Mouse (Mus musculus) heart, postnatal 36 days (tissue): ENCODE results near the gene Cwc27. TPM values are rescaled to one million over a fixed set of nuclear protein-coding genes. Genes with fewer than 3 reads are reported as not detected.

ENCODE experiments used
- DNase-seq, 2 experiments: peaks; one replicate each; pipeline ENCODE4 v3.0.0; 2021 to 2022
- intact Hi-C: fragments of 180-260 bp; cut with DNase I; formaldehyde crosslinking; loops from one replicate; pipeline ENCODE4 v1.15.1; 2025
- total RNA-seq, 2 experiments: library from RNA; stranded (reverse); gene quantifications; 2 replicates each; pipeline ENCODE4 v1.2.3; 2021

Gene Cwc27
- total RNA-seq, 2 experiments from 2014 or later: 12.2 to 15.8 TPM

DNA sequence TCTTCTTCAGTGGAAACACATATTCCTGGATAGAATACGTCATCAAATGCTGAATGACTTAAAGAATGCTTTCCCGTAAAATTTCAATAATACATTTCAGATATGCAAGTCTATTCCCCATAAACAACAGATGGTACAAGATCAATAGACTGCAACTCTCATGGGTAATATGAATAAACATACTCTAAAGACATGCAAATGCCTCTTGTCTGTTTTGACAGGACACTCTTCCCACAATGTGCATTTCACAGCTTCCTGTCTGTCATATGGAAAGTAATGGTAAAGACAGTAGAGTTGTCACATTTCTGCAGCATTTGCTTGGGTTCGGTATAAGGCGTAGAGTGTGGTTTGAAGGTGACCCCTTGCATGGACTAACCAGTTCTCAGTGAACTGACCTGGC is 29.7 kb downstream of the Cwc27 start:
- no peak for DNase-seq
- intact Hi-C loops: no loop called here

DNA sequence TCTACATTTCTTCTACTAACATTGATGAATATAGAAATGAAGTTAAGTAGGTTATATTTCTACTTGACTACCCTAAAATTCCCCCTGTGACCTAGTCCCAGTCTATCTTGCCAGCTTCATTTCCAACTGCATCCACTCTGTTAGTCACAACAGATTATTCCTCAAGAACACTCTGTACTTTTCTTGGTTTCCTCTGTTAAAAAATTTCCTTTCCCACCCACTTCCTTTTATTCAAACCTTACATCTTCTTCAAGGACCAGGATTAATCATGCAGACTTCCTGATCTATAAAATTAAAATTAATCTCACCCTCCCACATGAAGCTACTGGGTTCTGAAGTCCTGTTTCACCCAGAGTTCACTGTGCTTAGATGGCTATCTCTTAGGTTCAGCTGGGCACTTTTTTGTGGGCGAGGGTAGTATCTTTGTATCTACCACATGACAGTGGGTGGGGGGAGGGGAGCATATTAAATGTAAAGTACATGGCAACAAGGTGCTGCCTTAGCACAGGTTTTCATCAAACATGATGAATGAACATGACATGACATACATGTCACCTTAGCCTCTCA is 37.8 kb downstream of the Cwc27 start:
- intact Hi-C loops: no loop called here
- no peak for DNase-seq

DNA sequence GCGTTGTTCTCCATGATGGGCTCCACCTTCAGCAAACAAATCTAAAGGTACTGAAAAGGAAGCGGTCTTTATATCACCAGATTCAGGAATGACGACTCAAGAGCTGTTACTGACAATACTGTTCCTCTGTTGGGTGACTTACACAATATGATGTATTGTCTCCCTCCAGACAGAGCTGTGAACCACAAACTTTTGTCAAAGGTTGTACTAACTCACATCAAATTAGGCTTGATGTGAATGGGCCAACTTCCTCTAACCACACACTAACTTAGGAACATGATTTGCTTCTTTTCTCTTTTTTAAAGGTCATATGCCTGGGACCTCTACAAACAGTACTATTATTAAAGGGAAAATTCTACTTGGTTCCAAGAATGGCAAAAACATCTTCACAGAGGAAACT is 53.7 kb downstream of the Cwc27 start:
- DNase-seq: no peak
- intact Hi-C loops: no loop called here

DNA sequence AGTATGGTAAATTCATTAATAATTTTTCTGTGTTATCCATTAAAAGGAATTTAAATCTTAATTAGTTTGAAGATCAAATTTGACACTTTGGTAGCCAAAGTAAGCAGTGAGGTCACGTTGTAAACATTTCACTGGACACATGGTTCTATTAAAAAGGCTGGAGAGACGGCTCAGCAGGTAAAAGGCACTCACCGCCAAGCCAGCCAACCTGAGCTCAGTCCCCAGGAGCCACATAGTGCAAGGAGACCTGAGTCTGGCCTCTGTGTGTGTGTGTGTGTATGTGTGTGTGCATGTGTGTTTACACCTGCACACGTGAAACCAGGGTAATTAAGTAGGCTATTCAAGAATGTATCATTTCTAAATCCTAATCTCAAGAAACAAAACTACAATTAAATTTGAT is 54.5 kb downstream of the Cwc27 start:
- DNase-seq: no peak
- intact Hi-C loops: no loop called here

DNA sequence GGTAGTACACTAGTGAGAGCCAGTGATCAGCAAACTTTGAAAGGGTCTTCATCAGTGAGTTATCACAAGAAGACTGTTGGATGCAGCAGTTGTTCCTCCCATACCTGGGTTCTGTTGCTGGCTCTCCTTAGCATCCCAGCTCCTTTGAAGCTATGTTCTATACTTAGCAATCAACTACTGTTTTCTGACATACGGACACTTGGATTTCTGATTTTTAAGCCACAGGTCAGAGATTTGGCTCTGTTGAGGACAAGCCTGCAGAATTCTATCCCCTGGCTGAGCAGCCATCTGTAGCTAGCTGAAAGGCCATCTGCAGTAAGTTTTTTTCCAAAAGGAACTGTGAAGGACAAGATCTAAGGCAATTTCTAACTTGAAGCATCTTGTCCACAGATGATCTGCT is 57.6 kb downstream of the Cwc27 start:
- intact Hi-C loops: no loop called here
- no peak for DNase-seq

DNA sequence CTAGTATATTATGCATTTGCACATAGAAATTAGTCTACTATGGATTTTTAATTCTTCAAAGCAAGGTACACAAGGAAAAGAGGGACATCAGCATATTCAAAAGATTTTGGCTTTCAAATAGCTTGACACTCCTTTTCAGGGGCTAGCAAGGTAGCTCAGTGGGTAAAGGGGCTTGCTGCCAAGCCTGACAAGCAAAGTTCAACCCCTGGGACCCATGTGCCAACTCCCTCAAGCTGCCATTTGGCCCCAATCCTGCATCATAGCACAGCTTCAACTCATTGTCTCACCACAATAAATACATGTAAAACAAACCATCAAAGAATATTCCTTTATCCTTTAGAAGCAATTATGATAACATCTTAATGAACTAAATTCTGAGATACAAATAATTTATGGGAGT is 69.9 kb downstream of the Cwc27 start:
- intact Hi-C loops: no loop called here
- DNase-seq: no peak

DNA sequence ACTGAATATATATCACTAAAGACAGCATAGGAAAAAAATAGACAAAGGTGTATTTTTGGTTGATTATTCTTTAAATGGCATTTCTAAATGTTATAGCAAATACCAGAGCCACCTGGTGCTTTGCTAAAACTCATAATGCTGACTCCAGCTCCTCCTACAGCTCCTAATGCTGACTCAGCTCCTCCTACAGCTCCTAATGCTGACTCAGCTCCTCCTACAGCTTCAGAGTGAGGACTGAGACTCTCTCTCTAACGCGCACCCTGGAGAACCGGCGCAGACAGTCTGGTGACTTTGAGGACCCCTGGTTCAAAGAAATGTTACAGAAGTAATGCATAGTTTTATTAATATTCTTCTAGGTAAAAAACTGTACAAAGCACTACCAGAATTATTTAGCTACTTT is 74.1 kb downstream of the Cwc27 start:
- intact Hi-C loops: no loop called here
- DNase-seq: no peak

DNA sequence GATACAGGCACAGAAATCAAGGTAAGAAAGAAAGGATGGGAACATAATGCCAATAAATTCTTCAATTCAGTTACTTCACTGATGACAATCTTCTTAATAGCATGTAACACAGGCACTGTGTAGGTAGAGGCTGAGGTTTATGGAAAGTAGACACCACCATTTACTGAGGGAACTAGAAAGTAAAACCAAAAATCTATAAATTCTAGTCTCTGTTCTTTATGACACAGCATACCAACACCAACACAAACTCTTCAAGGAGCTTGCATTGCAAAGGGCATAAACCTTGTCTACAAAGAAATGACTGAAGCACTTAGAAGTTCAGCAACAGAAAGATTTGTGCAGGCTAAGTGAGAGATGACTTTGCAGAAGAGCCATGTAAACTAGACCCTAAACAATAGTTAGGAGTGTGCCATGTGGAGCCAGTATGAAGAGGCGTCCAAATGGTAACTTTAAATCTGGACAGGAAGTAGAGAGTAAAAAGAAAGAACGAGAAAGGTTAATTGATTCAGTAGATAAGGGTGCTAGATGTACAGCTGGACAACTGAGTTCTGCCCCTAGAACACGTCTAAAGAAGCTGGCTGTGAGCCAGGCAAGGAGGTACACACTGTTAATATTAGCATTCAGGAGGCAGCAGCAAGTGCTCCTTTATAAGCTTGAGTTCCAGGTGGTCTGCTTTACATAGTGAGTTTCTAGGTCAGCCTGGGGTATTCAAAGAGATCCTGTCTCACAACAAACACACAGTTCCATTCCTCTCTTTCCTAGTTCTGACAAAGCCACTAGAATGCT is 87.5 kb downstream of the Cwc27 start:
- no peak for DNase-seq
- intact Hi-C loops: no loop called here

DNA sequence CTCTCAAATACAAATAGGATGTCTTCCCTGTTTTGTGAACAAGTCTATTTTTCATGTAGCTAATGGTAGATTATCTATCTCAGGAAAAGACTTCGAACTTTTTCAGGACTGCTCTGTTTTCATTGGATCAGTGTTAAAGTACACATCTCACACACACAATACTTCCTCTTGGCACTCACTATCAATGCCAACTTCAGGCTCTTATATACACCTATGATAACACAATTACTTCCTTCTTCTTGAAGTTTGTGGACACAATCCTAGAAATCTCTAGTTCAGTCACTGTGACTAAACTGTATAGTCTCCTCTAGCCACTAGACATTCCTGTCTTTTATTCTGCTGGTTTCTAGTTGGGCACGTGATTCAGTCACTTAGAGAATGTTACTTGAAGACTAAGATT is 89.3 kb downstream of the Cwc27 start:
- DNase-seq: no peak
- intact Hi-C loops: no loop called here

DNA sequence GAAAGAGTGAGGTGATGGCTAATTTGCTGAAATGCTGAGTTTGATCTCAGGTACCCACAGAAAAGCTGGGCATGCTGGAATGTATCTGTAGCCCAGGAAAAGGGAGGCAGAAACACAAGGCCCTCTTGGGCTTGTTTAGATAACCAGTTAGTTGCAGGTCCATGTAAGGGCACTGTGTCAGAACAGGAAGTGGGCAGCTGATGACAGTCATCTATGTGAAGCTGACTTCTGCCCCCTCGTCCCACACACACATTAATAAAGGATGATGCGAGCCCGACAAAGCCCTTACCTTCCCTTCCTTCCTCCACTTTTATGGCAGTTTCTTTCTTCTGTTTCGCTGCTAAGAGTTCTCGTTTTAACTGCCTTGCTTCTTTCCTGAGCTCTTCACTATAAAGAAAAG is 96.8 kb downstream of the Cwc27 start:
- intact Hi-C loops: no loop called here

DNA sequence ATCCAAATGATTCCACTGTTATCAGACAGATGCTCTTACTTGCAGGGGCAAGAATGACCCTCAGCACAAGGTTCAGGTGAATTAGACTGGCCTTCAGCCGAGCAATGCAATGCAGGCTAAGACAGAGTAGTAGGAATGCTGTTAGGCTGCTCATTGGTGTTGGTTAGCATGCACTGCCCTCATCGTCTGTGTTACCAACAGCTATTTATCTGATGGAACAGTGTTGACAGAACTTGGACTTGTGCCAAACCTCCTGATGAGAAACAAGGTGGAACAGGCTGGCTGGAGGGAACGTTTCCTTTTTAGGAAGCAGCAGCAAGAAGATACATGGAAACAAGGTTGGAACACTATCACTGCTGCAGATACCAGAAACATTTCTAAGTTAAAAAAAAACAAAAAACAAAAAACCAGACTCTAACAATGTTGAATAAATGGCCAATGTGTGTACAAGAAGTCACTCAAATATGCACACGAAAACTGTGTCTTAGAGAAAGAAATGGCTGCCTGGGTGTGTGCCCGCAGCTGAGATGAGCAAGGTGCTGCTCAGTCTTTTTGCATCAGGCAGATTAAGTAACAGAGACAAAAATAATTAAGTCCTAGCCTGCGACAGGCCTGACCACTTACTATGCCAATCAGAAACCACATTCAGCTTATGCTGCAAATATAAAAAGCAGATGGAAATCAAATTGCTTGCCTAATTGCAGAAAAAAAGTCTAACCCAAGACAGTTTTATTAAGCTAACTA is 122.2 kb downstream of the Cwc27 start:
- DNase-seq: peak in 1 of 2 experiments; percentile 13
- intact Hi-C loops: no loop called here

More for the DNA sequence above, 96.8 kb downstream of the Cwc27 start:
- no peak for DNase-seq

DNA sequence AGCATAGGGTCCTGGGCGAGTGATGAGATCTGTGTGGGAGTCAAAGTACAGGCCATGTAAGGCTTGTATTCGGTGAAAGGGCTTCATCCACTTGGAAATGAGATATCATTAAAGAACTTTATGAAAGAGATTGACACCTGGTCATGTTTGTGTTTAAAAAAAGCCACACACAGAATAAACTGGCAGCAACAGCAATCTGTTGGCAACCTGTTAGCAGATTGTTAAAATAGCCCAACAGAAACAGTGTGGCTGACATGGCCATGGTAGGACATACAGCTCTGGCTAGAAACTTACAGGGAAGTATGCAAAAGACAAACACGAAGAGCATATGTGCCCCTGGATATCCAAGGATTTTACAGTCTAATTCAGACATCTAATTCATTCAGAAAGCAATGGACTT is 124.2 kb downstream of the Cwc27 start:
- no peak for DNase-seq
- intact Hi-C loops: no loop called here

DNA sequence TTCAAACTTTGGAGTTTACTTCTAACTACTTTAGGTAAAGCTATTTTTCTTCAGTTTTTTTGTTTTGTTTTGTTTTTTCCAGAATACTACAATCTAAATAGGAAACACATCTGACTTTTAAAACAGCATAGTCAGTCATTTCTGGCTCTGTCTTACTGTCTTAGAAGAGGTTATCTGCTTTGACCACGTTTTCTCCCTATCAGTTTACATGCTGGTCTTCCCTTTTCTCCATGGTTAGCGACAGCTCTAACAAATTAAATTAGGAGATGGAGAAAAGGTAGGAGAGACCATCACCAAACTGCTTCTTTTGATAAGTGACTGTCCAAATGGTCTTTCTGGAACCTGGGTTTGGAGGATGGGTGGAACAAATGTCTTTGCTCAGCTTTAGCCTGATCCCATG is 131.4 kb downstream of the Cwc27 start:
- DNase-seq: no peak
- intact Hi-C loops: no loop called here

DNA sequence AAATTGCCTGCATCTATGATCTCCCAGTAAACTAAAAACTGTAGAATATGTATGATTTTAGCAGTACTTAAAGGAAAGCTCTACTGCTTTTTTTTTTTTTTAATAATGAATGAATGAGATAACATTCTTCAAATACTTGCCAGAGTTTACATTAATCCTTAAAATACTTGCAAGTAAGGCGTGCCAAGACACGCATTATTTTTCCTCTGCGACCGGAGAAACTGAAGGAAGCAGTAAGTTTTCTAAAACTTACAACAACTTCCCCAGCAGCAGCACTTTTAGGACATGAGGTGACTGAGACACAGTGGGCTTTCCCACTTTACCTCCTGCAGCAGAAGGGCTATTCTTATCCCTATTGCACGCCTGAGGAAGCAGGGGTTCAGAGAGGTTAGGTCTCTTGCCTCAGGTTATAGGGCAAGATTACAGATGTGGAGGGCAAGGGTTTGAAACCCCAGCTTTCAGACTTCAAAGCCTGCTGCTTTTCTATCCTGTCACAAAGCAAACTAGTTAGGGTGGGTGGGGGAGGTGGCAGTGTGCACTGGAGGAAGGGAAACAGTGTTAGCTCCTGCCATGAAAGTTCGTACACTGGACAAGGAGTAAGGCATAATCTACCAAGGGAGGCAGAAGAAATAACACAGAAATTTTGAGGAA is 132.5 kb downstream of the Cwc27 start:
- intact Hi-C loops: no loop called here
- no peak for DNase-seq

DNA sequence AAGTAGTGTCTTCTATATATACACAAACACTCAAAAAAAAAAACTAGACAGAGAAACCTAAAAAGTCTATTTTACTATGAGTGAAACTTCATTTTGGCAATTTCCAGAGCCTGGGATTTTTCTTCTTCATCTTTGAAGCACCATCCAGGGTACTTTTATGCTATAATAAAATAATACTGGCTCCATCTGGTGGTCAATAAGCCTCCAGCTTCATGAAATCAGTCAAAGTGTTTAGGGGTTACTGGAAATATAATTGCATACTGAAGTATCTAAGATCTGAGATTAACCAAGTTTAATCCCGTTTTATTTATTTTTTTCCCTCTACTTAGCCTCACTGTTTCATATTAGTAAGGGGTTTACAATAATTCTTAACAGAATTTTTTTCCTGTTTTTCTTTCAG is 135.7 kb downstream of the Cwc27 start:
- DNase-seq: no peak
- intact Hi-C loops: loop anchor here (1.0 to 2.0 kb wide), 2 partner anchors 108 to 396 kb away; no protein-coding TSS in a partner anchor

DNA sequence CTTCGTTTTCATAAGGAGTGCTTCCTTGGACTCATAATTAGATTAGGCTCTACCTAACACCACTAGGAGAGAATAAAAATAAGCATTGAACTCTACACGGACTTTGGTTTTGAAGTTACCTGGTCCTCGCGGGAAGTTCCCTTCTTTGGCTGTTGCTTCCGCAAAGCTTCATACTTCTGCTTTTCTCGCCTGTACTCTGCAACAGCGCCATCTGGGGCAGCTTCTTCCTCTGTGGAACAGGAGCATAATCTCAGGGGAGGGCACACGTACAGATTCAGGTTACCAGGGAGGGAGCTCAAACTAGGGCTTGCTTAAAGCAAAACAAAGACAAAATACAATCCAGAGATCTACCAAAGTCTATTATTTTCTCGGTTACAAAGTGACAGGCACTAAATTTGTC is 155.8 kb downstream of the Cwc27 start:
- DNase-seq: no peak
- intact Hi-C loops: no loop called here

DNA sequence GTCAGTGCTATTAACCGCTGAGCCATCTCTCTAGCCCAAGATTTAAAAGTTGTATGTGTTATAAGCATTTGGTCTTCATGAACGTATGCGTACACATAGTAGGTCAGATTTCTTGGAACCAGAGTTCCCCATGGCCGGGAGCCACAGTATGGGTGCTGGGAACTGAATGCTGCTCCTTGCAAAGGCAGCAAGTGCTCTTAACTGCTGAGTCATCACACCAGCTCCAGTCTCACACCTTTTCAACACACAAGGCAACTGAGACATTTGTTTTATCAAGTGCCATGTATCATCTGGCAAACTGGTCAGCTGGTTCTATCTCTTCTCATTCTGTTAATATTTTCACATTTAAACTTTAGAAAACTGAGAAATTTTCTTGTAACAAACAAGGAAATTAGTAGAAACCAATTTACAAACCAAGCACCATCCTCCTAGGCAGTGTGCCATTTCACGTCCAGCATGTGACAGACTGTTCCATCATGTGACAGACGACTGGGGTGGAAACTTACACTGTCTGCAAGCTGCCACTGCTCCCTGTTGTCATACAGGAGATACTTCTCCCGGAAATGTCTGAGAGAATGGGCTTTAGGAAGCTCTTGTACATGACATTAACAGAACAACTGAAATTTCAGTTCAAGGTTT is 156.8 kb downstream of the Cwc27 start:
- intact Hi-C loops: no loop called here
- no peak for DNase-seq

DNA sequence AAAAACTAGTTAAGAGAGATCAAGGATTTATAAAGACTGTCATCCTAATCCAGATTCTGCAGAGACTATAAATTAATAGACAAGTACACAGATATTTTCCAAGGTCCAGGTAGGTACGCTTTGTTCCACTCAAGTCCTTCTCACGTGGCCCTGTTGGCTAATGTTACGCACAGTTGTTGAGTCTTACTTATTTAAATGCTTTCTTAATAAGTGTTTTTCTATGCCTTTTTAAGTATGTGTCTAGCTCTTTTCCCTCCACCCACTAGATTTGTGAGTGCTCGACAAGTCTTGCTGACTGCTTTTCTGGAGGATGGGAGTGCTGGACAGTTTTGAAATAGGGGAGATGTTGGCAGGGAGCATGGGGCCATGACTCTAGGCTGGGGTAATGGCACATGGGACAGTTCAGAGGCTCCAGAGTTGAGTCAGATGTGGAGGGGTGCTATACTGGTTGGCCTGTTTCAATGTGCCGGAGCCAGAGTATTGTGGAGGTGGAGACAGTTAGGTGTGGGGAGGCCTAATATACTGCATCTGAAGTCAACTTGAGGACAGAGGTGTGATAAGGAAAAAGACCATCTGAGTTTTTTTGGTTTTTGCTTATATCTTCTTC is 160.2 kb downstream of the Cwc27 start:
- DNase-seq: no peak
- intact Hi-C loops: no loop called here

DNA sequence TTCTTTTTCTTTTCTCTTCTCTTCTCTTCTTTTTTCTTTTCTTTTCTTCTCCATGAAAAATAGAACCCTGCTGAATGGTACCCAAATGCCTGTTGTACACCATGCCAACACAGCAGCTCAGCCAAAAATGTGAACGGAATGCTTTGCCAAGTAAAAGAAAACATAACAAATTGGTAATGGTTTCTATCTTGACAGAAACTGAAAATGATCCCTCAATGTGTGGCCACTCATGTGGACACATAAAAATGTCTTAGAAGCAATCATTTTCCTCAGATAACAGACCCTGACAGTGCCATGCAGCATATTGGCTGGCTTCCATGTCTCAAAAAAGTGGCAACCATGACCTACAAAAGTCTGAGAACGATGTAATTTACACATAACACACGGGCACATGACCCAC is 161.8 kb downstream of the Cwc27 start:
- intact Hi-C loops: no loop called here
- DNase-seq: no peak

DNA sequence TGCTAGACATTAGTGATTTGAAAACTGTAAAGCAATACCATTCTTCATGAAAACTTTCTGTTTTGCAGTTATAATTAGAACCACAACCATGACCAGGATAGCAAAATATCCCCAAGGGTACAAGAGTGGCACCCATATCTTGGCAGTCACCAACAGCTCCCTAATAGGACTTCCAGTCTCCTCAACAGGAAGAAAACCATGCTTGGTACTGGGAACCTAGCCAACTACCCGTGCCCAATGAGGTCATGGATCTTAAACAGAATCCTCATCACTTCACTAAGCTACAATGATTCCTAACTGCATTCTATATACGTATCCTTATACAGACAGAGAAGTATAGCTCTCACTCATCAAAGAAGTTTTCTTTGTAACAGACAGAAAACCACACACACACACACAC is 165.2 kb downstream of the Cwc27 start:
- DNase-seq: no peak
- intact Hi-C loops: no loop called here

DNA sequence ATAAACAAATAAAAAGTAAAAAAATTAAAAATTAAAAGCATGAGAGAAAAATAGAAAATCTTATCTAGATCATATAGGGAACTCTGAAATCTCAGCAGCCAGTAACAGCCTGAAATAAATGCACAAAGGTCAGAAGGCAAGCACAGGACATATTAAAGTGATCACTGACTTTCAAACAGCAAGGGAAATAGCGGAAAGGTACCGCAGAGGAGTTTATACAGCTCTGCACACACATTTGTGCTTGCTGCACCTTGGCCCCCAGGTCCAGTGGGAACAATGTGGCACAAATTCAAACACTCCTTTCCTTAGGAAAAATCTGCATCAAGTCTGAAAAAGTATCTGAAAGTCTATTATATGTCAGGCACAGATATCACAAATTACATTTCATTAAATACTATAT is 166.3 kb downstream of the Cwc27 start:
- intact Hi-C loops: no loop called here
- DNase-seq: no peak
